Mouse (Mus musculus) midbrain, postnatal 0 days (tissue): ENCODE measurements around the gene Ak5. TPM values are rescaled to one million over a fixed set of nuclear protein-coding genes. Genes with fewer than 3 reads are reported as not detected.

Experiments used
- ATAC-seq: fragments of 200-750 bp; cut with Nextera tagmentation; 2 replicates; pipeline ENCODE4 v1.8.0; 2017; ENCODE audit warnings: moderate number of reproducible peaks, mild to moderate bottlenecking, moderate TSS enrichment, moderate library complexity; ENCODE audit not compliant: low FRiP score
- DNase-seq: peaks from one replicate; pipeline ENCODE4 v3.0.0-alpha.2; 2015; ENCODE audit warnings: low spot score
- H3K27ac ChIP-seq: fragments of 300-500 bp; sonication (generic); 2 replicates; pipeline ENCODE4 v1.5.1; 2014; ENCODE audit warnings: low read depth, mild to moderate bottlenecking, low read length, mixed read lengths
- H3K27me3 ChIP-seq: fragments of 300-500 bp; sonication (generic); 2 replicates; pipeline ENCODE4 v1.6.1; 2014; ENCODE audit warnings: low read length, control low read depth, mixed read lengths; ENCODE audit not compliant: insufficient read depth
- H3K36me3 ChIP-seq: fragments of 300-500 bp; sonication (generic); 2 replicates; pipeline ENCODE4 v1.6.1; 2014; ENCODE audit warnings: low read length, control low read depth, mixed read lengths; ENCODE audit not compliant: insufficient read depth
- H3K4me1 ChIP-seq: fragments of 300-500 bp; sonication (generic); 2 replicates; pipeline ENCODE4 v1.6.1; 2014; ENCODE audit warnings: mild to moderate bottlenecking, control low read depth, antibody characterized with exemption, low read length, mixed read lengths; ENCODE audit not compliant: insufficient read depth
- H3K4me2 ChIP-seq: fragments of 300-500 bp; sonication (generic); 2 replicates; pipeline ENCODE4 v1.6.1; 2014; ENCODE audit warnings: low read depth, mild to moderate bottlenecking, low read length, mixed read lengths; ENCODE audit not compliant: poor library complexity, severe bottlenecking
- H3K4me3 ChIP-seq: fragments of 300-500 bp; sonication (generic); 2 replicates; pipeline ENCODE4 v1.5.1; 2014; ENCODE audit warnings: low read depth, mild to moderate bottlenecking, low read length, moderate library complexity
- H3K9ac ChIP-seq: fragments of 300-500 bp; sonication (generic); replicated peaks from 2 replicates; pipeline ENCODE4 v1.6.1; 2014; ENCODE audit warnings: mild to moderate bottlenecking, low read length, moderate library complexity, mixed read lengths; ENCODE audit not compliant: poor library complexity, severe bottlenecking
- H3K9me3 ChIP-seq: fragments of 300-500 bp; sonication (generic); 2 replicates; pipeline ENCODE4 v1.6.1; 2016; ENCODE audit warnings: low read length, control low read depth
- CTCF ChIP-seq: IDR thresholded peaks from 2 replicates; pipeline ENCODE4 v1.5.1; 2016; ENCODE audit warnings: antibody characterized with exemption, mild to moderate bottlenecking
- WGBS: fragments of 180-500 bp; shearing (Covaris S2); extraction: QIAGEN DNeasy Blood & Tissue Kit; methylation state at CpG from one replicate; pipeline ENCODE4 v1.1.7; 2014; 5-methylcytosine and 5-hydroxymethylcytosine counted together
- polyA plus RNA-seq: library from polyadenylated mRNA; unstranded; fragments of >200 nt; fragmentation: Nextera tagmentation; extraction: Ambion mirVana; gene quantifications from 2 replicates; pipeline ENCODE4 v1.2.1, GENCODE M21; 2015
- total RNA-seq: library from RNA; depleted of rRNA; stranded (reverse); fragments of >200 nt; gene quantifications from 2 replicates; pipeline ENCODE4 v1.2.3, GENCODE M21; 2014

The Ak5 gene
- total and polyA plus RNA-seq, 2 experiments from 2014 or later, result 14.0 to 22.3 TPM

DNA sequence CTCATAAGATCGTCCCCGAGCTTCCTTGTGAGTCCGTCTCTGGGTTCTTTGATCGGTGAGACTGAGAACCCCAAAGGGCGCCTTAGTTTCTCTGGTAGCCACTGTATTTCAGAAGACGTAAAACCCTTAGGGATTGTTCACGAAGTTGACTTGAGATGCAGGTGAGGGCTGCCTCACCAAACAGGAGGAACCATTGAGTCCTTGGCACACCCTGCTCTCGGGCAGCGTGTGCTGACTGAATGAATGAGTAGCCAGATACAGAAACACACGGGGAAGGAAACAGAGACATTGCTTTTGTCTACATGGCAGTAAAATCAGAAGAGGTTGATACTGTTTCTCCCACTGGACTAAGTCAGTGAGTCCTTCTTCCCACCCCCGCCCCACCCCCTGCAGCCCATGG lies 48.1 kb downstream of the Ak5 start:
- Histone ChIP-seq H3K27me3 (no peaks in the 10 kb centered on the region), H3K4me2 (no peak overlapping the region), H3K4me1 (no peaks in the 10 kb centered on the region; the same call in 1 of the 2 replicates), H3K9me3 (no peaks in the 10 kb centered on the region), H3K27ac (no peak overlapping the region), H3K9ac (no peak overlapping the region), H3K36me3 (no peaks in the 10 kb centered on the region), H3K4me3 (no peak overlapping the region)
- no peak for TF ChIP-seq CTCF
- DNase-seq (no peak), ATAC-seq (no peak)
- WGBS, result 54% methylated on average over 11 of the region's 11 CpGs

DNA sequence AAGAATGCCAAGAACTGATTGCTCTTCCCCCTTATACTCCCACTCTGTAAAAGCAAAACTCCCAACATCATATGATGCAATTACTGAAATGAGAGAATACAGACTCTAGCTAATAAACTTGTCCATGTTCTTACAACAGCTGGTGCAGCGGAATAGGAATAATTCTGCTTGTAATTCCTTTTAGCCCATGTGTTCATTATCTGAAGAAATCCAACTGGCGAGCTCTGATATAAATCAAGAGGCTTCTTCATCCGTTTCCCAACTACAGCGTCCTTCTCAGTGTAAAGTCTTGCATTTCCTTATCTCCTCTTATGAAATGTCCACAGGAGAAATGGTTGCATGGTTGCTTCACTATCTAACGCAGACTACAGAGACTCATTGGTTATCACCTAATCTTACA lies 59.1 kb downstream of the Ak5 start:
- no peak overlapping the region for H3K27ac ChIP-seq
- DNase-seq, result no peak
- H3K9ac ChIP-seq, result no peak overlapping the region
- 86% methylated on average over 5 of the region's 5 CpGs for WGBS
- no peak overlapping the region for H3K4me2 ChIP-seq
- TF ChIP-seq CTCF, result no peak
- H3K4me3 ChIP-seq, result no peak overlapping the region
- H3K36me3 ChIP-seq, result no peaks in the 10 kb centered on the region
- no peaks in the 10 kb centered on the region for H3K4me1 ChIP-seq
- H3K27me3 ChIP-seq, result no peaks in the 10 kb centered on the region
- H3K9me3 ChIP-seq, result no peaks in the 10 kb centered on the region
- no peak for ATAC-seq

DNA sequence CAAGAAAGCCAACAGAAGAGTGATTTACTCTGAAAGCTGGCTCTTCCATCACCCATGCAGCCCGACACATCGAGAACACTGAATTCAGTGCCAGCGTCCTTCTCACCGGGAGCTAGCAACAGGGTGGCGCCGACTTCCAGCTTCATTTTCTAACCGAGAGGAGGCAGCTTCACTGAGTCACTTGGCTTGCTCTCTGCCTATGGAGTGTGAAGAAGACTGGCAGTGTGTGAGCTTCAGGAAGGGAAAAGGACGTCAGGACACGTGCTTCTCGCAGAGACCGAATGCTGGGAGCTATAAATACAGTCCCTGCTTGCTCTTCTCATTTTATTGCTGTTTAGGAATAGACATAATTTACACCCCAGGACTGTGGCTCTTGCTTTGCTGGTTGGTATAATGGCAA lies 62.3 kb downstream of the Ak5 start:
- Histone ChIP-seq H3K4me3 (no peak overlapping the region), H3K27me3 (no peaks in the 10 kb centered on the region), H3K4me2 (no peak overlapping the region), H3K9ac (no peak overlapping the region), H3K36me3 (no peaks in the 10 kb centered on the region), H3K27ac (no peak overlapping the region), H3K9me3 (no peaks in the 10 kb centered on the region), H3K4me1 (no peaks in the 10 kb centered on the region)
- ATAC-seq (no peak), DNase-seq (no peak)
- TF ChIP-seq CTCF, result no peak
- 82% methylated on average over 11 of the region's 11 CpGs for WGBS

DNA sequence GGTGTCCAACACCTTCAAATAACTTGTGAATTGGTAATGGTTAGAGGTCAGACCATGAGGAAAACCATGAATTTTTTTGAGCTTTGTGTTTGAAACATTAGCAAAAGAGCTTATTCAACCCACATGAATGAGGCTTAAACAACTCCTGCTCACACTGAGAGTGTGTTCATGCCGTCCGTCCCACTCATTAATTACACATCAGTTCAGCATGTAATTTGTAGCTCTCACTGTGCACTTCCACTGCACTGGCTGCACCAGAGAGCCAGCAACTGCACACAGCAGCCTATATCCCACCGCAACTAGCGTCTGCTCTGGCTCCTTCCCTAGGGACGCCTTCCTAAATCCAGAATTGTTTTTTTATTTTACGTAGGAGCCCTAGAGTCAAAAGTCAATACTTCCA lies 68.5 kb downstream of the Ak5 start:
- Histone ChIP-seq H3K4me3 (no peak overlapping the region), H3K36me3 (no peaks in the 10 kb centered on the region), H3K9ac (no peak overlapping the region), H3K27me3 (no peaks in the 10 kb centered on the region), H3K4me2 (no peak overlapping the region), H3K9me3 (no peaks in the 10 kb centered on the region), H3K4me1 (no peaks in the 10 kb centered on the region), H3K27ac (no peak overlapping the region)
- 52% methylated on average over 6 of the region's 6 CpGs for WGBS
- no peak for TF ChIP-seq CTCF
- no peak for ATAC-seq
- no peak for DNase-seq

DNA sequence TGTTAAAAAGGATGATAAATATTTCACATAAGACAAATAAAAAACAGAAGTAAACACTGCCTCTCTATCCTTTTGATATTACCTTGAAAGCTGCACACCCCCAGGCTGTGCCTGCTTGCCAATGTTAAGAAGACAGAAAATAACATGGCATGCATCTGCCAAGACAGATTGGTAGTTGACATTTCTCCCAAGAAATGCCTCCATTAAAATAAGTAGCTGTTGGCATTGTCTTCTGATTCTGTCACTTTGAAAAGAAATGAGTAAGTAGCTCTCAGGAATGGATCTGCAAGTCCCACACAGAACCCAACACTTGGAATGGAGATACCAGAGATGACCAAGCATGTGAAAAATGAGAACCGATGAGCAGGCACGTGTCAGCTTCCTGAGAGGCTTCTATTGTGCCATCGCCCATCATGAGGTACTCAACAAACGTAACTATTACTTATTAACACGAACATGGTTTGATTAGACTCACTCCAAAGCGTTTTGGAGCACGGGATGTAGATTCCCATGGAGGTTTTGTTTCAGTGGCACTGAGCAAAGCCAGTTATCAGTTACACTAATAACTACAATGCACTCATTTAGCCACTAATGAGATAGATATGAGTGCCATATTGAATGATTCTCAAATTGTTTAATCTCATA lies 71.6 kb downstream of the Ak5 start:
- ATAC-seq (no peak), DNase-seq (no peak)
- H3K9me3 ChIP-seq, result no peaks in the 10 kb centered on the region
- H3K4me1 ChIP-seq, result no peaks in the 10 kb centered on the region
- no peak overlapping the region for H3K4me2 ChIP-seq
- no peak overlapping the region for H3K27ac ChIP-seq
- H3K4me3 ChIP-seq, result no peak overlapping the region
- H3K9ac ChIP-seq, result no peak overlapping the region
- no peaks in the 10 kb centered on the region for H3K36me3 ChIP-seq
- no peaks in the 10 kb centered on the region for H3K27me3 ChIP-seq
- no peak for TF ChIP-seq CTCF
- 86% methylated on average over 7 of the region's 7 CpGs for WGBS

DNA sequence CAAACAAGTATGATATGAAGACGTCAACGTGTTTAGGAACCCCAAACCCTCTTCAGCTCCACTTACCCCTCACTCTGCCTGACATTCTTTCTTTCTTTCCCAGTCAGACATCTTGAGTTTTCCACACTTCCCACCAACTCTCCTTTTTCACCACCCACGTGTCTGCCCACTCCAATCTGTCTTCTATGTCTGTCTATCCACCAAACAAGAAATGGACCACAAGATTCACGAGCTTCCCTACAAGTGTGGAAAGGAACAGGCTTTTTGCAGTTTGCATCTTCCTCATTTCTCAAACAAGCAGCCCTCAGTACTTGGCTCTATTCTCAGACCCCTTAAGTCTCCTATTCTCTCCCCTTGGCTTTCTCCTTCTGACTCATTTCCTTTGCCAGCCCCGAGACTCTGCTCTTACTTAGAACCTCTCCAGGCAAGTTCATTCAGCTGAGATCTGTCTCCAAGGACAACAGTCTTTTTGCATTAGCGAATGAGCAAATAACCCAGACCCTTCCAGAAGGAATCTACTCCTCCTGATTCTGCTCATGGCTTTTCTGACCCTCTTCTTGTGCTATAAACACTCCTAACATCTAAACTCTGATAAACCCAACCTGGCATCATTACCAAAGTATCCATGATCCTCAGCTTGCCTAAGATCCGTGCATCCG lies 75.3 kb downstream of the Ak5 start:
- no peaks in the 10 kb centered on the region for H3K36me3 ChIP-seq
- whole genome bisulfite sequencing, result 76% methylated on average over 8 of the region's 8 CpGs
- H3K4me3 ChIP-seq, result no peak overlapping the region
- no peaks in the 10 kb centered on the region for H3K27me3 ChIP-seq
- no peaks in the 10 kb centered on the region for H3K9me3 ChIP-seq
- ATAC-seq (no peak), DNase-seq (no peak)
- no peaks in the 10 kb centered on the region for H3K4me1 ChIP-seq
- no peak overlapping the region for H3K27ac ChIP-seq
- H3K9ac ChIP-seq, result no peak overlapping the region
- TF ChIP-seq CTCF, result no peak
- no peak overlapping the region for H3K4me2 ChIP-seq
